Mouse (Mus musculus): ENCODE measurements at regions not wholly inside any gene's neighbourhood (a gene's known extent, or its start where the extent isn't known, plus 50 kb on each side); places are given as distances from the start of the nearest gene placed in this dataset.

DNA sequence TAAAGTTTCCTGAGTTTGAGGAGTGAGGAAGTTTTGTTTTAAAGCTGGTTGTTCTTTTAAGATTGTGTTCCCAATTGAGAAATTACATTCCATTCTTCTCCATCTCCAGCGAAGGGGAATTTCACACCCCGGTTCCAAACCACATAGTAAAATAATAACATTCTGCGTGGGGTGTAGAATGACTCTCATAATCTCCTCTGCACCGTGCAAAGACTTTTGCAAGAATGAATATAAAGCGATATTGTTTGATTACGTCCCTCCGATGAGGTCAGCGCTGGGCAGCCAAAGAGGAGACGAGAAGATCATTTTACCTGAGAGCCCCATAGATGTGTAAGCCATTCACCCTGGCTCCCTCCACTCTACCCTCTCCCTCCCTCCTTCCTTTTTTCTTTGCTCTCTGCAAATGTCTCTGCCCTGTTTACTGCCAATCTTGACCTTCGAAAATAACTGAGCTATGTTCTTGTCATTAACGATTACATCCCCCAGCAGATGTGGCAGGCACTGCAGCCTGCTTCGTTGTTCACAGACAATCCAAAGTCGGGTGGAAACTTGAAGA is 256.1 kb downstream of the Adgrl2 start:
- H3K27me3 ChIP-seq (ENCODE audit: control insufficient read depth, insufficient read depth, low read length) = no peaks in the 10 kb centered on the region
- no peak for TF ChIP-seq POLR2A (IDR thresholded peaks at IDR 0.05; ENCODE audit: borderline replicate concordance, extremely low read depth, insufficient read depth, insufficient read length)
- 37% methylated on average over 13 of the region's 13 CpGs for WGBS
- H3K4me2 ChIP-seq (replicated peaks; ENCODE audit: low read depth, low read length, severe bottlenecking) = no peak overlapping the region
- peaks cover 14% of the 10 kb centered on the region for H3K4me1 ChIP-seq (ENCODE audit: control insufficient read depth, insufficient read depth, low read length)
- DNase-seq (ENCODE audit: low spot score) (no peak), ATAC-seq (ENCODE audit: low FRiP score, low read depth) (peak; percentile 74)
- no peak overlapping the region for H3K27ac ChIP-seq (replicated peaks; ENCODE audit: low read depth, low read length)
- H3K9ac ChIP-seq (ENCODE audit: low read depth, low read length, severe bottlenecking) = no peak overlapping the region
- no peaks in the 10 kb centered on the region for H3K9me3 ChIP-seq (ENCODE audit: control insufficient read depth, low read length)
- H3K36me3 ChIP-seq (ENCODE audit: control insufficient read depth, insufficient read depth, low read length) = no peaks in the 10 kb centered on the region
- H3K4me3 ChIP-seq (replicated peaks; ENCODE audit: low read length) = no peak overlapping the region

- peak; percentile 64 for DNase-seq (ENCODE audit: low spot score)
- H3K9ac ChIP-seq (ENCODE audit: low read depth, low read length, severe bottlenecking) = no peak overlapping the region
- 0 out of 2 replicates have a peak overlapping the region, but pooled peaks have one; percentile 0 for H3K4me2 ChIP-seq (replicated peaks; ENCODE audit: low read depth, low read length, severe bottlenecking)
- WGBS = 42% methylated on average over 13 of the region's 13 CpGs
- H3K9me3 ChIP-seq (ENCODE audit: control insufficient read depth, low read length) = no peaks in the 10 kb centered on the region
- peak; percentile 68 for ATAC-seq (ENCODE audit: low FRiP score, low read depth)
- H3K4me3 ChIP-seq (replicated peaks; ENCODE audit: low read length) = no peak overlapping the region
- no peak overlapping the region for H3K27ac ChIP-seq (replicated peaks; ENCODE audit: low read depth, low read length)
- no peak for TF ChIP-seq POLR2A (IDR thresholded peaks at IDR 0.05; ENCODE audit: borderline replicate concordance, extremely low read depth, insufficient read depth, insufficient read length)
- H3K27me3 ChIP-seq (ENCODE audit: control insufficient read depth, insufficient read depth, low read length) = no peaks in the 10 kb centered on the region
- H3K4me1 ChIP-seq (ENCODE audit: control insufficient read depth, insufficient read depth, low read length) = peaks cover 23% of the 10 kb centered on the region
- H3K36me3 ChIP-seq (ENCODE audit: control insufficient read depth, insufficient read depth, low read length) = no peaks in the 10 kb centered on the region
Observed at GRCm38 (mm10) chr3:148733227-148733854, 257.0 kb downstream of the Adgrl2 start.

- Histone ChIP-seq H3K27ac (replicated peaks; ENCODE audit: low read depth, low read length) (no peak overlapping the region), H3K9me3 (ENCODE audit: control insufficient read depth, low read length) (no peaks in the 10 kb centered on the region), H3K4me1 (ENCODE audit: control insufficient read depth, insufficient read depth, low read length) (peaks cover 27% of the 10 kb centered on the region), H3K4me2 (replicated peaks; ENCODE audit: low read depth, low read length, severe bottlenecking) (no peak overlapping the region), H3K27me3 (ENCODE audit: control insufficient read depth, insufficient read depth, low read length) (no peaks in the 10 kb centered on the region), H3K9ac (ENCODE audit: low read depth, low read length, severe bottlenecking) (no peak overlapping the region), H3K4me3 (replicated peaks; ENCODE audit: low read length) (no peak overlapping the region), H3K36me3 (ENCODE audit: control insufficient read depth, insufficient read depth, low read length) (no peaks in the 10 kb centered on the region)
- DNase-seq (ENCODE audit: low spot score) = no peak
- 91% methylated on average over 3 of the region's 3 CpGs for WGBS
- TF ChIP-seq POLR2A (IDR thresholded peaks at IDR 0.05; ENCODE audit: borderline replicate concordance, extremely low read depth, insufficient read depth, insufficient read length) = no peak
- no peak for ATAC-seq (ENCODE audit: low FRiP score, low read depth)
Observed at GRCm38 (mm10) chr3:148731436-148731835, 258.9 kb downstream of the Adgrl2 start.

DNA sequence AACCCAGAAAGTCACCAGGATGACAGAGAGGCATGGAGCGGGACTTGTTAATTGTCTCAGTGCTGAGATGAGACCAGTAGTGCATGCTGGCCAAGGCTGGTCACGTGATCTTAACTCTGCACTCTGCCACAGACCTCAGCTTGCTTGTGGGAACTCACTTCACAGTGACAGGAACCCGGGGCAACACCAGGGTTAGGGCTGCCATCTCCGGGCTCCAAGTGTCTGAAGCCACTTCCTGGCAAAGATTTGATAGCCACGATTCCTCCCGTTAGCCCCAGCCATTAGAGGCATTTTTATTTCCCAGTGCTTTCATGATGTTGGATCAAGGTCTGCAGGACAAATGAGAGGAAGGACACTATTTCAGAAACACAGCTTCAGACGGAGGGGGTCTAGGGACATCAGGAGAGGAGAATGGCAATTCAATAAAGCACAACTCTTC is 261.1 kb downstream of the Adgrl2 start:
- Histone ChIP-seq H3K4me2 (replicated peaks; ENCODE audit: low read depth, low read length, severe bottlenecking) (no peak overlapping the region), H3K36me3 (ENCODE audit: control insufficient read depth, insufficient read depth, low read length) (no peaks in the 10 kb centered on the region), H3K27ac (replicated peaks; ENCODE audit: low read depth, low read length) (no peak overlapping the region), H3K9ac (ENCODE audit: low read depth, low read length, severe bottlenecking) (no peak overlapping the region), H3K4me3 (replicated peaks; ENCODE audit: low read length) (no peak overlapping the region), H3K27me3 (ENCODE audit: control insufficient read depth, insufficient read depth, low read length) (no peaks in the 10 kb centered on the region), H3K4me1 (ENCODE audit: control insufficient read depth, insufficient read depth, low read length) (peaks cover 24% of the 10 kb centered on the region), H3K9me3 (ENCODE audit: control insufficient read depth, low read length) (peaks cover 3% of the 10 kb centered on the region; the same call in 1 of the 2 replicates)
- DNase-seq (ENCODE audit: low spot score) (no peak), ATAC-seq (ENCODE audit: low FRiP score, low read depth) (no peak)
- TF ChIP-seq POLR2A (IDR thresholded peaks at IDR 0.05; ENCODE audit: borderline replicate concordance, extremely low read depth, insufficient read depth, insufficient read length) = no peak
- 41% methylated on average over 7 of the region's 7 CpGs for WGBS

DNA sequence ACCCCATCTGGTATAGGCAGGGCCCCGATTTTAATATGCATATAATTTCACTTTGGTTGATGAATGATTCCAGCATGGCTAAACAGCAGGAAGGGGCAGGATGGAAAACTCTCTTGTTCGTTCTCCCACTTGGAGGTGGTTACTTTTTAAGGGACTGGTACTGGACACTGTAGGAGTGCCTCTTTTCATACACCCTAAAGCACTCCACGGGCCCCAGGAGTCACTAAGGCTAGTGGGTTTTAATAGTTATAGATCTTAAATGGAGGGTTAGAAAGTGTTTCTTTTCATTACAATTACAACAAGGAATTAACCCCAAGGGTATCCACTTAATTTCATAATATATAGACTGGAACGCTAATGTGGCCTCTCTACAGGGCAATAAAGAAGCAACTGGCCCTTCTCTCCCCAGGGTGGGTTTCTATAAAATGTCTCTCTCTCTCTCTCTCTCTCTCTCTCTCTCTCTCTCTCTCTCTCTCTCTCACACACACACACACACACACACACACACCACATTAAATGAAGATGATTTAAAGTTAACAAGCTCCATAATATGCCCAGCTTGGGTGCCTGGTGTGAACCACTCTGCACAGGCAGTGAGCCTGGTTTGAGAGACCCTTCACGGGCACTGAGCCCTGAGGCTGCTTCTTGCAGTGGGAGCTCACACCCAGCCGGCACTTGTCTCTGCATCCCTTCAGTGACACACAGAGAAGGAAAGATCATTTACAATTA is 261.7 kb downstream of the Adgrl2 start:
- H3K36me3 ChIP-seq (ENCODE audit: control insufficient read depth, insufficient read depth, low read length) = no peaks in the 10 kb centered on the region
- no peak overlapping the region for H3K4me2 ChIP-seq (replicated peaks; ENCODE audit: low read depth, low read length, severe bottlenecking)
- ATAC-seq (ENCODE audit: low FRiP score, low read depth) = no peak
- no peak overlapping the region for H3K4me3 ChIP-seq (replicated peaks; ENCODE audit: low read length)
- no peak for TF ChIP-seq POLR2A (IDR thresholded peaks at IDR 0.05; ENCODE audit: borderline replicate concordance, extremely low read depth, insufficient read depth, insufficient read length)
- no peak for DNase-seq (ENCODE audit: low spot score)
- peaks cover 21% of the 10 kb centered on the region for H3K4me1 ChIP-seq (ENCODE audit: control insufficient read depth, insufficient read depth, low read length)
- H3K27me3 ChIP-seq (ENCODE audit: control insufficient read depth, insufficient read depth, low read length) = no peaks in the 10 kb centered on the region
- no peak overlapping the region for H3K9ac ChIP-seq (ENCODE audit: low read depth, low read length, severe bottlenecking)
- no peak overlapping the region for H3K27ac ChIP-seq (replicated peaks; ENCODE audit: low read depth, low read length)
- WGBS = 32% methylated on average over 6 of the region's 6 CpGs
- peaks cover 5% of the 10 kb centered on the region; the same call in 1 of the 2 replicates for H3K9me3 ChIP-seq (ENCODE audit: control insufficient read depth, low read length)
